Mouse (Mus musculus): ENCODE data around the gene Dennd4a.

GRCm38 (mm10) chr9:64941650-64942049, 130.5 kb downstream of the Dennd4a start:
- TF ChIP-seq CTCF (IDR thresholded peaks at IDR 0.05; ENCODE audit: low read depth, low read length) (no peak), POLR2AphosphoS5 (IDR thresholded peaks at IDR 0.05; ENCODE audit: insufficient replicate concordance, low read depth, low read length) (no peak), GATA2 (IDR thresholded peaks at IDR 0.05; ENCODE audit: borderline replicate concordance, low read depth, low read length) (no peak), TAL1 (conservative IDR thresholded peaks at IDR 0.05; ENCODE audit: low read depth, low read length) (no peak)
